Mouse (Mus musculus) T-helper 1 cell (primary cell): Measurements from ENCODE around the gene Slc6a20b.

ENCODE experiments used
- in situ Hi-C: fragments of 300-600 bp; cut with MboI, MseI; formaldehyde crosslinking; loops from one replicate; pipeline ENCODE4 v1.15.1; 2025; ENCODE audit warnings: high pct_unique_total_duplicates

Gene Slc6a20b

GRCm38 (mm10) chr9:123596910-123597309 lies 35.5 kb downstream of the Slc6a20b start:
- in situ Hi-C loops = loop anchor here (5.0 kb wide), 1 partner anchor 40 kb away; no protein-coding TSS in a partner anchor

- in situ Hi-C loops = loop anchor here (5.0 kb wide), 1 partner anchor 42 kb away; no protein-coding TSS in a partner anchor
Measured at GRCm38 (mm10) chr9:123595194-123595593, 37.2 kb downstream of the Slc6a20b start.

- in situ Hi-C loops = no loop called here
Measured at GRCm38 (mm10) chr9:123589240-123589910, 43.0 kb downstream of the Slc6a20b start.

GRCm38 (mm10) chr9:123577360-123578192 lies 54.8 kb downstream of the Slc6a20b start:
- in situ Hi-C loops = no loop called here

GRCm38 (mm10) chr9:123554599-123554998 lies 77.8 kb downstream of the Slc6a20b start:
- in situ Hi-C loops = no loop called here
